Mouse (Mus musculus) heart, postnatal 0 days (tissue): ENCODE data around the gene Asb1.

Experiments used
- CTCF ChIP-seq: IDR thresholded peaks from 2 replicates; pipeline ENCODE4 v1.5.1; 2016; ENCODE audit warnings: antibody characterized with exemption, control low read depth, low read depth
- EP300 ChIP-seq: IDR thresholded peaks from 2 replicates; pipeline ENCODE4 v1.6.1; 2016; ENCODE audit warnings: antibody characterized with exemption, low read depth

- no peak for TF ChIP-seq EP300
- no peak for TF ChIP-seq CTCF
These were observed 6.2 kb upstream of the Asb1 start for GRCm38 (mm10) chr1:91533961-91534723.
